Mouse (Mus musculus) MEL (cell line): ENCODE data around the gene Lrriq4. TPM values are rescaled to one million over a fixed set of nuclear protein-coding genes. Genes with fewer than 3 reads are reported as not detected.

Source experiments
- DNase-seq: peaks from one replicate; pipeline ENCODE4 v3.0.0; 2011; ENCODE audit warnings: low read depth, low spot score
- H3K27ac ChIP-seq: 2 replicates; pipeline ENCODE4 v1.5.1; 2012; ENCODE audit warnings: low read depth, mild to moderate bottlenecking, control low read depth, low read length, moderate library complexity; ENCODE audit not compliant: control insufficient read depth
- H3K27me3 ChIP-seq, 2 experiments: fragments of 150-350 bp in 1 of 2; sonication (generic) in 1 of 2; 2 replicates each; pipeline ENCODE4 v1.6.1; 2012; ENCODE audit warnings: low read length in 2 of 2, mild to moderate bottlenecking in 2 of 2, improper control_type of control experiment in 1 of 2, moderate library complexity in 1 of 2; ENCODE audit not compliant: insufficient read depth in 2 of 2, control insufficient read depth in 1 of 2
- H3K36me3 ChIP-seq, 2 experiments: 2 replicates each; pipeline ENCODE4 v1.6.1; 2012 to 2014; ENCODE audit warnings: low read length in 2 of 2, improper control_type of control experiment in 1 of 2, inconsistent platforms in 1 of 2, mild to moderate bottlenecking in 1 of 2; ENCODE audit not compliant: insufficient read depth in 2 of 2, control insufficient read depth in 1 of 2
- H3K4me1 ChIP-seq, 2 experiments: fragments of 150-350 bp in 1 of 2; sonication (generic) in 1 of 2; 2 replicates each; pipeline ENCODE4 v1.6.1; 2012; ENCODE audit warnings: low read length in 2 of 2, improper control_type of control experiment in 1 of 2, mild to moderate bottlenecking in 1 of 2; ENCODE audit not compliant: insufficient read depth in 2 of 2, control insufficient read depth in 1 of 2
- H3K4me3 ChIP-seq, 2 experiments: fragments of 150-350 bp in 1 of 2; sonication (generic) in 1 of 2; 2 replicates each; pipeline ENCODE4 v1.5.1; 2012; ENCODE audit warnings: low read depth in 2 of 2, low read length in 2 of 2, mild to moderate bottlenecking in 2 of 2, moderate library complexity in 2 of 2, control low read depth in 1 of 2, improper control_type of control experiment in 1 of 2; ENCODE audit not compliant: control insufficient read depth in 1 of 2, insufficient read depth in 1 of 2
- H3K79me2 ChIP-seq: 2 replicates; pipeline ENCODE4 v1.6.1; 2012; ENCODE audit warnings: mild to moderate bottlenecking, low read length, moderate library complexity; ENCODE audit not compliant: control insufficient read depth, poor library complexity, insufficient read depth
- H3K9ac ChIP-seq: 2 replicates; pipeline ENCODE4 v1.6.1; 2012; ENCODE audit warnings: low read depth, mild to moderate bottlenecking, control low read depth, low read length, moderate library complexity; ENCODE audit not compliant: control insufficient read depth, poor library complexity, severe bottlenecking
- H3K9me3 ChIP-seq: fragments of 150-350 bp; sonication (generic); replicated peaks from 2 replicates; pipeline ENCODE4 v1.6.1; 2012; ENCODE audit warnings: mild to moderate bottlenecking, low read length, improper control_type of control experiment, moderate library complexity; ENCODE audit not compliant: insufficient read depth
- BHLHE40 ChIP-seq: IDR thresholded peaks from 2 replicates; pipeline ENCODE4 v1.6.1; 2012; ENCODE audit warnings: low read depth, mild to moderate bottlenecking, inconsistent platforms, low read length, improper control_type of control experiment, borderline replicate concordance
- CHD2 ChIP-seq: IDR thresholded peaks from 2 replicates; pipeline ENCODE4 v1.6.1; 2011; ENCODE audit warnings: low read length, improper control_type of control experiment
- E2F4 ChIP-seq: IDR thresholded peaks from 2 replicates; pipeline ENCODE4 v1.6.1; 2011; ENCODE audit warnings: low read depth, low read length, improper control_type of control experiment, borderline replicate concordance
- ETS1 ChIP-seq: IDR thresholded peaks from 2 replicates; pipeline ENCODE4 v1.6.1; 2012; ENCODE audit warnings: low read depth, mild to moderate bottlenecking, inconsistent platforms, low read length, improper control_type of control experiment, moderate library complexity
- GABPA ChIP-seq: IDR thresholded peaks from 2 replicates; pipeline ENCODE4 v1.6.1; 2012; ENCODE audit warnings: low read depth, mild to moderate bottlenecking, inconsistent platforms, low read length, improper control_type of control experiment, moderate library complexity
- HCFC1 ChIP-seq: IDR thresholded peaks from 2 replicates; pipeline ENCODE4 v1.6.1; 2012; ENCODE audit warnings: low read depth, mild to moderate bottlenecking, inconsistent platforms, low read length, improper control_type of control experiment, moderate library complexity
- MAFK ChIP-seq: IDR thresholded peaks from 2 replicates; pipeline ENCODE4 v1.6.1; 2011; ENCODE audit warnings: low read depth, mild to moderate bottlenecking, low read length, improper control_type of control experiment, borderline replicate concordance
- MAX ChIP-seq: IDR thresholded peaks from 2 replicates; pipeline ENCODE4 v1.6.1; 2011; ENCODE audit warnings: low read length, improper control_type of control experiment
- MAZ ChIP-seq: IDR thresholded peaks from 2 replicates; pipeline ENCODE4 v1.6.1; 2012; ENCODE audit warnings: low read depth, mild to moderate bottlenecking, inconsistent platforms, low read length, improper control_type of control experiment
- MEF2A ChIP-seq: IDR thresholded peaks from 2 replicates; pipeline ENCODE4 v1.6.1; 2014; ENCODE audit warnings: low read depth, mild to moderate bottlenecking, inconsistent platforms, low read length, improper control_type of control experiment; ENCODE audit not compliant: poor library complexity, insufficient replicate concordance, severe bottlenecking; ENCODE audit errors: extremely low read depth
- MYB ChIP-seq: IDR thresholded peaks from 2 replicates; pipeline ENCODE4 v1.6.1; 2011; ENCODE audit warnings: mild to moderate bottlenecking, low read depth, low read length, improper control_type of control experiment
- MYC ChIP-seq: IDR thresholded peaks from 2 replicates; pipeline ENCODE4 v1.6.1; 2011; ENCODE audit warnings: low read depth, mild to moderate bottlenecking, low read length, improper control_type of control experiment, moderate library complexity
- NRF1 ChIP-seq: IDR thresholded peaks from 2 replicates; pipeline ENCODE4 v1.6.1; 2014; ENCODE audit warnings: low read depth, mild to moderate bottlenecking, inconsistent platforms, low read length, improper control_type of control experiment, moderate library complexity; ENCODE audit not compliant: poor library complexity, insufficient read depth, severe bottlenecking
- POLR2A ChIP-seq, 2 experiments: IDR thresholded peaks; 2 replicates each; pipeline ENCODE4 v1.6.1; 2011 to 2012; ENCODE audit warnings: low read length in 2 of 2, mild to moderate bottlenecking in 2 of 2, control low read depth in 1 of 2, improper control_type of control experiment in 1 of 2, low read depth in 1 of 2, moderate library complexity in 1 of 2; ENCODE audit not compliant: control insufficient read depth in 1 of 2, insufficient read depth in 1 of 2, poor library complexity in 1 of 2
- RAD21 ChIP-seq: IDR thresholded peaks from 2 replicates; pipeline ENCODE4 v1.6.1; 2011; ENCODE audit warnings: mild to moderate bottlenecking, low read depth, low read length, improper control_type of control experiment
- SIN3A ChIP-seq: IDR thresholded peaks from 2 replicates; pipeline ENCODE4 v1.6.1; 2012; ENCODE audit warnings: low read length, improper control_type of control experiment, inconsistent platforms
- TAL1 ChIP-seq: IDR thresholded peaks from 2 replicates; pipeline ENCODE4 v1.6.1; 2012; ENCODE audit warnings: mild to moderate bottlenecking, inconsistent platforms, low read length, moderate library complexity, mixed read lengths
- TBP ChIP-seq: IDR thresholded peaks from 2 replicates; pipeline ENCODE4 v1.8.0; 2011; ENCODE audit warnings: low read depth, low read length, improper control_type of control experiment
- TCF12 ChIP-seq: IDR thresholded peaks from 2 replicates; pipeline ENCODE4 v1.6.1; 2014; ENCODE audit warnings: low read depth, mild to moderate bottlenecking, inconsistent platforms, low read length, improper control_type of control experiment, moderate library complexity
- USF1 ChIP-seq: IDR thresholded peaks from 2 replicates; pipeline ENCODE4 v1.6.1; 2014; ENCODE audit warnings: low read depth, mild to moderate bottlenecking, inconsistent platforms, low read length, improper control_type of control experiment, moderate library complexity
- ZC3H11A ChIP-seq: IDR thresholded peaks from 2 replicates; pipeline ENCODE4 v1.6.1; 2012; ENCODE audit warnings: low read depth, mild to moderate bottlenecking, inconsistent platforms, low read length, improper control_type of control experiment
- ZKSCAN1 ChIP-seq: IDR thresholded peaks from 2 replicates; pipeline ENCODE4 v1.6.1; 2012; ENCODE audit warnings: low read depth, mild to moderate bottlenecking, inconsistent platforms, low read length, improper control_type of control experiment, moderate library complexity
- polyA plus RNA-seq, 2 experiments: library from polyadenylated mRNA; stranded (reverse) in 1 of 2; unstranded in 1 of 2; fragments of >175 nt in 1 of 2; fragments of >200 nt in 1 of 2; gene quantifications; 2 replicates each; pipeline versions ENCODE4 v1.2.1 to v1.2.4; 2012; ENCODE audit warnings: low replicate concordance in 2 of 2, low read depth in 1 of 2; ENCODE audit not compliant: insufficient read length in 2 of 2, insufficient read depth in 1 of 2, missing spikeins in 1 of 2
- total RNA-seq: library from RNA; depleted of rRNA; stranded (reverse); fragments of 300-350 nt; gene quantifications from 2 replicates; pipeline ENCODE4 v1.2.3, GENCODE M21; 2012

Lrriq4 gene
- total and polyA plus RNA-seq, 3 experiments: not detected

- TF ChIP-seq NRF1: no peak
- no peak for TF ChIP-seq ETS1
- TF ChIP-seq BHLHE40: no peak
- TF ChIP-seq MAZ: no peak
- no peak for TF ChIP-seq ZC3H11A
- TF ChIP-seq MAX: no peak
- TF ChIP-seq HCFC1: no peak
- no peak for TF ChIP-seq POLR2A (IDR thresholded peaks at IDR 0.05; ENCODE audit: control insufficient read depth in 1 of 2, insufficient read depth in 1 of 2, low read depth in 1 of 2, low read length in 2 of 2, poor library complexity in 1 of 2)
- TF ChIP-seq MYB: no peak
- no peak for TF ChIP-seq SIN3A
- no peak overlapping the region for H3K9ac ChIP-seq
- peaks cover 0 to 5% of the 10 kb centered on the region in 2 experiments; a peak in 2 of 4 replicates for H3K36me3 ChIP-seq
- no peak overlapping the region for H3K27ac ChIP-seq
- peaks cover 0 to 2% of the 10 kb centered on the region in 2 experiments; a peak in 2 of 4 replicates for H3K27me3 ChIP-seq
- peaks cover 6 to 7% of the 10 kb centered on the region in 2 experiments; a peak in 3 of 4 replicates for H3K4me1 ChIP-seq
- H3K79me2 ChIP-seq: no peaks in the 10 kb centered on the region
- DNase-seq: no peak
- H3K9me3 ChIP-seq: no peaks in the 10 kb centered on the region
- H3K4me3 ChIP-seq: no peak overlapping the region
Measured at GRCm38 (mm10) chr3:30713334-30713733, 69.0 kb downstream of the Lrriq4 start.

GRCm38 (mm10) chr3:30718649-30719048 is 74.3 kb downstream of the Lrriq4 start:
- H3K4me3 ChIP-seq: no peak overlapping the region
- H3K9me3 ChIP-seq: no peaks in the 10 kb centered on the region
- H3K4me1 ChIP-seq: peaks cover 6 to 7% of the 10 kb centered on the region in 2 experiments; a peak in 3 of 4 replicates
- no peak overlapping the region for H3K27ac ChIP-seq
- H3K27me3 ChIP-seq: no peaks in the 10 kb centered on the region
- no peak for DNase-seq
- H3K79me2 ChIP-seq: no peaks in the 10 kb centered on the region
- TF ChIP-seq MEF2A: no peak
- TF ChIP-seq ZKSCAN1: no peak
- TF ChIP-seq TCF12: no peak
- no peak for TF ChIP-seq BHLHE40
- no peak for TF ChIP-seq TBP
- TF ChIP-seq MYC: no peak
- TF ChIP-seq GABPA: no peak
- TF ChIP-seq MAZ: no peak
- TF ChIP-seq RAD21: no peak
- no peak for TF ChIP-seq MYB
- TF ChIP-seq ETS1: no peak
- TF ChIP-seq TAL1: no peak
- no peak for TF ChIP-seq ZC3H11A
- no peak for TF ChIP-seq E2F4
- TF ChIP-seq CHD2: no peak
- TF ChIP-seq USF1: no peak
- TF ChIP-seq MAFK: no peak
- TF ChIP-seq MAX: no peak
- H3K9ac ChIP-seq: no peak overlapping the region
- peaks cover 0 to 5% of the 10 kb centered on the region in 2 experiments; a peak in 2 of 4 replicates for H3K36me3 ChIP-seq
